Mouse (Mus musculus): Measurements from ENCODE around the gene Cma1.

GRCm38 (mm10) chr14:55913406-55913805, 31.1 kb downstream of the Cma1 start:
- TF ChIP-seq CTCF (IDR thresholded peaks at IDR 0.05; ENCODE audit: low read depth, low read length) (no peak), GATA1 (IDR thresholded peaks at IDR 0.05; ENCODE audit: borderline replicate concordance, low read length) (no peak), POLR2AphosphoS5 (IDR thresholded peaks at IDR 0.05; ENCODE audit: insufficient replicate concordance, low read depth, low read length) (no peak), TAL1 (conservative IDR thresholded peaks at IDR 0.05; ENCODE audit: low read depth, low read length) (no peak), GATA2 (IDR thresholded peaks at IDR 0.05; ENCODE audit: borderline replicate concordance, low read depth, low read length) (no peak)
